Mouse (Mus musculus) embryonic facial prominence, embryonic 15.5 days (tissue): ENCODE measurements at regions not wholly inside any gene's neighbourhood (a gene's known extent, or its start where the extent isn't known, plus 50 kb on each side); places are given as distances from the start of the nearest gene placed in this dataset.

Source experiments
- ATAC-seq: fragments of 200-750 bp; cut with Nextera tagmentation; 2 replicates; pipeline ENCODE4 v1.8.0; 2017; ENCODE audit warnings: low read depth, moderate TSS enrichment; ENCODE audit not compliant: insufficient number of reproducible peaks, low FRiP score, low TSS enrichment
- H3K27ac ChIP-seq: fragments of 300-500 bp; sonication (generic); replicated peaks from 2 replicates; pipeline ENCODE4 v1.5.1; 2015; ENCODE audit warnings: mild to moderate bottlenecking, inconsistent platforms
- H3K27me3 ChIP-seq: fragments of 300-500 bp; sonication (generic); 2 replicates; pipeline ENCODE4 v1.6.1; 2015; ENCODE audit warnings: inconsistent platforms
- H3K36me3 ChIP-seq: fragments of 300-500 bp; sonication (generic); 2 replicates; pipeline ENCODE4 v1.6.1; 2015; ENCODE audit warnings: mild to moderate bottlenecking, inconsistent platforms
- H3K4me1 ChIP-seq: fragments of 300-500 bp; sonication (generic); 2 replicates; pipeline ENCODE4 v1.6.1; 2015; ENCODE audit warnings: inconsistent platforms
- H3K4me2 ChIP-seq: fragments of 300-500 bp; sonication (generic); replicated peaks from 2 replicates; pipeline ENCODE4 v1.6.1; 2015; ENCODE audit warnings: mild to moderate bottlenecking, inconsistent platforms
- H3K4me3 ChIP-seq: fragments of 300-500 bp; sonication (generic); replicated peaks from 2 replicates; pipeline ENCODE4 v1.5.1; 2015; ENCODE audit warnings: mild to moderate bottlenecking, inconsistent platforms
- H3K9ac ChIP-seq: fragments of 300-500 bp; sonication (generic); 2 replicates; pipeline ENCODE4 v1.6.1; 2015; ENCODE audit warnings: inconsistent platforms
- H3K9me3 ChIP-seq: fragments of 300-500 bp; sonication (generic); replicated peaks from 2 replicates; pipeline ENCODE4 v1.6.1; 2016; ENCODE audit warnings: inconsistent platforms
- WGBS: fragments of 180-500 bp; shearing (Covaris S2); methylation state at CpG from one replicate; pipeline ENCODE4 v1.1.7; 2015; 5-methylcytosine and 5-hydroxymethylcytosine counted together

DNA sequence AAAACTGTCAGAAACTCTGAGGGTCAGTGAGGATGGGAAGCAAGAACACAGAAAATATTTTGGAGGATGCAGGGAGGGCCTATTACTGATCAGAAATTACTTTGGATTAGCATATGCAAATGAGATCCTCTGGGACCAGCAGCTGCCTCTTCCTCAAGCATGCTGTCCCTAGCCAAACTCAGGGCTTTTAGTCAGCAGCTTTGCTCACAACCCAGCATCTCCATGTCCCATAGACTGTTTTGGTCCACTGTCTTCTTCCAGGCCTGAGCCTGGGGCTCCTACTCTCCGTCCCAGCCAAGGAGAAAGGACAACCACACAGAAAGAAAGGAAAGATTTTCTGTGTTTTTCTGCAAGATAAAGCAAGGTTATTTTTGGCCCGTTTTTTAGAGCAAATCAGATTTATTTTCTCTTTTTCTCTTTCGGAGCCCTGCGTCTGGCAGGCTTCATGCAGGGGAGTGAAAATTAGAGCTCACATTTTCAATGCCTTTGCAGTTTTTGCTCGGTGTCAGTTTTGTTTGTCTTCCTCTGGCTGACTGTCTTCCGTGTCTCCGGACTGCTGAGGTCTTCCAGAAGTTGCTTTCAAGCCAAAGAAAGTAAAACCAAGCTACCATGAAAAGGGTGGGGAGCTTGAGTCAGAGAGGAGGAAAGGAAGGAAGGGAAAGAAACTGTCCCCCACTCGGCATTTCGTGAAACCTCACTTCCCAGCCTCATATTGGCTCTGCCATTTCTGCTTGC lies 445.5 kb upstream of the Cdh11 start:
- WGBS = 41% methylated on average over 9 of the region's 9 CpGs
- peak overlapping the region; percentile 71 for H3K27ac ChIP-seq

DNA sequence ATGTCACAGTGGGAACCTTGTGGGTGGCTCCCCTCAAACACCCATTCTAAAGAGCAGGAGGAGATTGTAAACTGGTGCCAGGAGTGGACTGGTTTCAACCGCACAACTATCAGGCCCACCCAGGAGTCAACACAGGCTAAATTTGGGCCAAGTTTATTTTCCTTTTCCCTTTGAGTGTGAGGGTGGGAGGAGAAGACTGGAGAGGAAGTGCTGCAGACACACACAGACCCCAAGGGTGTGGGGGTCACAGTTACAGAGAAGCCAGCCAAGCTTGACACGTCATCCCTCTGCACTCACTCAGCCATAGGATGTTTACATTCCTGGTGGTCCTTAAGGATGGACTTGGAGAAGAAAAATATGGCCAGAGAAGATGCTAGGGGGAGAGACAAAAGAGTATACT lies 448.9 kb upstream of the Cdh11 start:
- H3K27ac ChIP-seq = peak overlapping the region; percentile 68

More for the DNA sequence above, 445.5 kb upstream of the Cdh11 start:
- Histone ChIP-seq H3K4me3 (no peak overlapping the region), H3K36me3 (no peaks in the 10 kb centered on the region), H3K9me3 (no peaks in the 10 kb centered on the region), H3K9ac (no peak overlapping the region), H3K27me3 (no peaks in the 10 kb centered on the region), H3K4me1 (peaks cover 16% of the 10 kb centered on the region), H3K4me2 (no peak overlapping the region)
- no peak for ATAC-seq

DNA sequence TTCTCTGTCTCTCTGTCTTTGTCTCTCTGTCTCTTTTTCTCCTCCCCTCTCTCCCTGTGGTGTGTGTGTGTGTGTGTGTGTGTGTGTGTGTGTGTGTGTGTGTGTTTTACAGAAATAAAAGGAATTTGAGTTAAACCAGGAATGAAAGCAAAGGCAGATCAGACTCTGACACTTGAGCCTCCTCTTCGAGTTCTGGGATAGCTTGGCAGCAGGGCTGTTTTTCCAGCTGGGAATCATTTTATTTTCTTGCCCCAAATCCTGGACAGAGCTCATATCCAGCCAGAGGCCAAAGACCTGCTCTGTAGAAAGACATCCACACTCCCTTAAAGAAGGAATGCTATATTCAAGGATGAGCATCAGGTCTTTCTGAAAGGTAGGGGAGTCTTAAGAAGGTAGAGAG lies 450.2 kb upstream of the Cdh11 start:
- Histone ChIP-seq H3K9me3 (no peaks in the 10 kb centered on the region), H3K27me3 (no peaks in the 10 kb centered on the region), H3K4me1 (peaks cover 15% of the 10 kb centered on the region), H3K4me3 (no peak overlapping the region), H3K4me2 (no peak overlapping the region), H3K27ac (peak overlapping the region; percentile 72), H3K36me3 (no peaks in the 10 kb centered on the region), H3K9ac (no peak overlapping the region)
- WGBS = 11% methylated on average over 1 of the region's 1 CpGs
- ATAC-seq = no peak

More for the DNA sequence above, 448.9 kb upstream of the Cdh11 start:
- H3K4me2 ChIP-seq = no peak overlapping the region
- peaks cover 16% of the 10 kb centered on the region for H3K4me1 ChIP-seq
- WGBS = 31% methylated on average over 2 of the region's 2 CpGs
- H3K4me3 ChIP-seq = no peak overlapping the region
- H3K27me3 ChIP-seq = no peaks in the 10 kb centered on the region
- no peak overlapping the region for H3K9ac ChIP-seq
- peak; percentile 77 for ATAC-seq
- H3K9me3 ChIP-seq = no peaks in the 10 kb centered on the region
- no peaks in the 10 kb centered on the region for H3K36me3 ChIP-seq

DNA sequence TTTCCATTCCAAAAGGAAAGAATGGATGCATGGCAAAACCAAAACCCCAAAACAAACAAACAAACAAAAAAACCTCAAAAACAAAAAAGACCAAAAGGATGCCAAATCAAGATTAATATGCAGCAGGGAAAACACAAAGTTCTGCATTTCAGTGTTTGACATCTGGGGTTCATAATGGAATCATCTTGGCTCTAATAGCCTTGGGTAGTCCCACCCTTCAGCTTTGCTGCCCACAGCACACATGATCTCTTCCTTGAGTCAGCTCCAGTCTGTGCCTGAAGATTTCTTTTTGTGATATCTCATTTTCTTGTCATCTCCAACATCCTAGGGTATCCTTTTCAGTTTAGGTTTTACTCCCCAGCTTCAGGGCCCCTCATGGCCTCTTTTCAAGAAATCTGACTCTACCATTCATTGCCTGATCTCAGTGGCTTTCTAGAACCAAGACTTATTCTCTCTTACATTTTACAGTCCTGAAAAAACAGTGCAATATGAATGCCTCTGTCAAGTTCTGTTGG lies 453.1 kb upstream of the Cdh11 start:
- no peaks in the 10 kb centered on the region for H3K9me3 ChIP-seq
- H3K4me3 ChIP-seq = no peak overlapping the region
- no peaks in the 10 kb centered on the region for H3K36me3 ChIP-seq
- peaks cover 5% of the 10 kb centered on the region; the same call in 1 of the 2 replicates for H3K4me1 ChIP-seq
- H3K4me2 ChIP-seq = no peak overlapping the region
- no peak overlapping the region for H3K9ac ChIP-seq
- no peak for ATAC-seq
- H3K27ac ChIP-seq = 0 out of 2 replicates have a peak overlapping the region, but pooled peaks have one; percentile 55
- no peaks in the 10 kb centered on the region for H3K27me3 ChIP-seq

DNA sequence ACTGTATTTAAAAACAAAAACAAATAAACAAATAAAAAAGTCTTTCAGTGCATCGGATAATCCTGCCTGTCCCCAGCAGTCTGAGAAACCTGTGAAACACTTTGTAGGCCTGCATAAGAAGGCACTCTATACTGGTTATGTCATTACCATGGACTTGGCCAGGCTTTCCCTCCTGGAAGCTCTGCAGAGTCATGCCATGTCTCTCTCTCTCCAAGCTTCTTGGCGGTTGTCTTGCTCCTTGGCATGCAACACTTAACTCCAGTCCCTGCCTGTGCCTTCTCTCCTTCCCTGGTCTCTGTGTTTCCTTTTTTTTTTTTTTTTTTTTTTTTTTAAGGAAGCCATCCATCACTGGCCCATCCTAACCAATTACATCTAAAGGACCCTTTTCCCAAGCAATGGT lies 458.7 kb upstream of the Cdh11 start:
- no peaks in the 10 kb centered on the region for H3K4me1 ChIP-seq
- no peak overlapping the region for H3K4me2 ChIP-seq
- 69% methylated on average over 2 of the region's 2 CpGs for WGBS
- no peaks in the 10 kb centered on the region for H3K27me3 ChIP-seq
- ATAC-seq = no peak
- H3K27ac ChIP-seq = no peak overlapping the region
- no peaks in the 10 kb centered on the region for H3K9me3 ChIP-seq
- H3K9ac ChIP-seq = no peak overlapping the region
- H3K36me3 ChIP-seq = no peaks in the 10 kb centered on the region
- H3K4me3 ChIP-seq = no peak overlapping the region

DNA sequence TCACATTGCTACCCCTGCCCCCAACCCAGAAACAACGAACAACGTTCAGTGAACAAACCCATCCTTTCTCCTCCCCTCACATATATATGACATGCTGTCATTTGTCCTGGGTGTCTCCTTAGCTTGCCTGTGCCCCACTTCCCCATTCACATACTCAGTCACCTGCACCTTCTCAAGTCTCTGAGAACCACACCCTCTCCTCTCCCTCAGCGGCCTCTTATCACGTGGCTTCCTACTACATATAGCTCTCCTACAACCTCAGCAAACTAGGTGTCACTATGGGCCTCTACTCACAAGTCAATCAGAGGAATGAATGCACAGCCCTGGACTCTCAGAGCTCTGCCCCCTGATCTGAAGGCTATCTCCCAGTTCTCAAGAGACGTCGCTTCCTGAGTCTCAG lies 459.2 kb upstream of the Cdh11 start:
- no peak overlapping the region for H3K27ac ChIP-seq
- 79% methylated on average over 6 of the region's 6 CpGs for WGBS
- H3K4me2 ChIP-seq = no peak overlapping the region
- H3K4me3 ChIP-seq = no peak overlapping the region
- no peaks in the 10 kb centered on the region for H3K9me3 ChIP-seq
- no peaks in the 10 kb centered on the region for H3K36me3 ChIP-seq
- H3K9ac ChIP-seq = no peak overlapping the region
- no peak for ATAC-seq
- no peaks in the 10 kb centered on the region for H3K4me1 ChIP-seq
- H3K27me3 ChIP-seq = no peaks in the 10 kb centered on the region

DNA sequence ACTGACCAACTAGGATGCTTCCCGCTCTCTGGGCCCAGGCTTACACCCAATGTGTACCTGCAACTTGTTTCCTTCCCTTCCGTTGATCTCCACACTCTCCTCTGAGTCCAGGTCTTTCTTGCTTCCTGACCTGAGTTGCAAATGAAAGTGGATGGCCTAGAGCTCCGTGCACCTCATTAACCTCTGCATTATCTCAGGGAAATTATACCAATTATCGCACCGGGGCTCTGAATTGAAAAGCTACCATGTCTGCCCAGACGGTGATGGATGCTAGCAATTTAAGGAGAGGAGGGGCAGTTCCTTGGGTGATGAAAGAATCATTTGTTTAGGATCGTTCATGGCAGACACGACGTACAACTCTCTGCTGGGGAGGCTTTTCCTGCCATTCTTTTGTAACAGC lies 460.4 kb upstream of the Cdh11 start:
- WGBS = 27% methylated on average over 9 of the region's 9 CpGs
- H3K36me3 ChIP-seq = no peaks in the 10 kb centered on the region
- no peak overlapping the region for H3K4me3 ChIP-seq
- H3K4me2 ChIP-seq = no peak overlapping the region
- H3K9me3 ChIP-seq = no peaks in the 10 kb centered on the region
- H3K4me1 ChIP-seq = no peaks in the 10 kb centered on the region
- ATAC-seq = no peak
- no peaks in the 10 kb centered on the region for H3K27me3 ChIP-seq
- H3K9ac ChIP-seq = no peak overlapping the region
- no peak overlapping the region for H3K27ac ChIP-seq

DNA sequence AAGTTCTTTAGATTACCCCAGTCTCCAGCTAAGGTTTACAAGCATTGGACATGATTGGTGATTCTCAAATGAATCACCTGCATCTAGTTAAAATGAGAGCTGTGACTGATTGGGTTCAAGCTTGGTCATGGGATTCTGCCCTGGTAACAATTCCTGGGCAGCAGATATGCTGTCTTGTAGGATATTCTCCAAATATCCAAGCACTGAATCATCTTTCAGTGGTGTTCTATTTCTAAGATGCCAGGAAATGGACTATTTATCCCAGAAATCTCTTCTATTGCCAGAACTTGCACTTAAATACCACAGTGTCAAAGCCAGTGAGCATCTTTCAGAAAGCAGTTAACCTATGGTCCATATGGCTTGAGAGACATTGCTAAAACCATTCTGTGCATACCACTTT lies 475.8 kb upstream of the Cdh11 start:
- no peaks in the 10 kb centered on the region for H3K9me3 ChIP-seq
- no peak overlapping the region for H3K9ac ChIP-seq
- no peak for ATAC-seq
- no peak overlapping the region for H3K27ac ChIP-seq
- H3K4me1 ChIP-seq = no peaks in the 10 kb centered on the region
- no peaks in the 10 kb centered on the region for H3K27me3 ChIP-seq
- H3K4me3 ChIP-seq = no peak overlapping the region
- H3K36me3 ChIP-seq = no peaks in the 10 kb centered on the region
- no peak overlapping the region for H3K4me2 ChIP-seq

DNA sequence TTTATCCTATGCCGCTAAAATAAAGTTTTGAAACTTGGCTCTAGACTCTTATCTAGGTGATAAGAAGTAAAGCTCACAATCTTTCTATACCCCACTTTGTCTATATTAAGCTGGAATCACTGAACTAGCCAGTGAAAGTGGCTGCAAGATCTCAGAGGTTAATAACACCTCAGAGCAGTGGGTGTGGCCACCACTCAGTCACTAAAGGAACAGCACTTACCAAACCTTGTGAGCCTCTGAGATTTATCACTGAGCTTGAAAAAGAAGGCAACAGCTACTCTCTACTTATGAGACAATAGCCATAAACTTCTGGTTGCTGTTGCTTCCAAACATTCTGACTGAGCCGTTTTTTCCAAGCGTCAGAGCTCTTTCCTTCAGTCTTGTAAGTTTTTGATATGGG lies 484.6 kb upstream of the Cdh11 start:
- H3K9ac ChIP-seq = no peak overlapping the region
- no peak overlapping the region for H3K4me3 ChIP-seq
- no peak overlapping the region for H3K4me2 ChIP-seq
- peak overlapping the region; percentile 93 for H3K27ac ChIP-seq
- no peaks in the 10 kb centered on the region for H3K36me3 ChIP-seq
- no peak for ATAC-seq
- no peaks in the 10 kb centered on the region for H3K9me3 ChIP-seq
- H3K27me3 ChIP-seq = no peaks in the 10 kb centered on the region
- 67% methylated on average over 3 of the region's 3 CpGs for WGBS
- H3K4me1 ChIP-seq = peaks cover 33% of the 10 kb centered on the region

DNA sequence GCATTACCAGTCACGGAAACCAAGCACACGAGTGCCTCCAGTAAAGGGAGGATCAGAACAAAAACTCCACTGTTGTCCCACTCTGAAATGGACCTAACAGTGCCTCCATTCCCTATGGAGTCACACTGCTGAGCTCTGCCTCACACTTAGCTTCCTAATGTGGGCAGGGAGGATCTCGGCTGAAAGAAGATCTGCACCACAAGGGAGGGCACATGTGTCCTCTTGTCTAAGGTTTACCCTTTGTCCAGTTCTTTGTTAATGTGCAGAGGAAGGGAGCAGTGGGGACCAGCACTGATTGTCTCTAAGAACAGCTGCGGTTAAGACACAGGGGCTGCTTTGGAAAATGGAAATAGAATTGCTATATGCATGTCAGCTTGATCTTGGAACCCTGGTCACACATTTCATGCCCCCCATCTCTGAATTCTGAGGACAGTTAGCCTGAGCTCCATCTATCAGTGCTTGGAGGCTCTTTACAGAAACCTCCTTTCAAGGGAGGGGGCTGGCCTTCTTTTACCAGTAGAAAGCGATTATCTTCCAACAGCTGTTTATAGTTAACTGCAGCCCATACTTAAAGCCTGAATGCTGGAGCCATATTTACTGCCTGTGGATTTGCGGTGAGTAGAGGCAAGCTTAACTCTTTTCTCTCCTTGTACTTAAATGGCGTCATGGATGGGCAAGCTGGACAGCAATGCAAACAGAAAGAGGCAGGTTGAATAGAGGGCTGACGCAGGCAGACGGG lies 485.5 kb upstream of the Cdh11 start:
- Histone ChIP-seq H3K27me3 (no peaks in the 10 kb centered on the region), H3K27ac (peak overlapping the region; percentile 93), H3K4me3 (no peak overlapping the region), H3K36me3 (no peaks in the 10 kb centered on the region), H3K9ac (no peak overlapping the region), H3K9me3 (no peaks in the 10 kb centered on the region), H3K4me1 (peaks cover 33% of the 10 kb centered on the region), H3K4me2 (peak overlapping the region; percentile 6; the same call in 1 of the 2 replicates)
- 22% methylated on average over 9 of the region's 9 CpGs for WGBS
- peak; percentile 73; the same call in 1 of the 2 replicates for ATAC-seq

DNA sequence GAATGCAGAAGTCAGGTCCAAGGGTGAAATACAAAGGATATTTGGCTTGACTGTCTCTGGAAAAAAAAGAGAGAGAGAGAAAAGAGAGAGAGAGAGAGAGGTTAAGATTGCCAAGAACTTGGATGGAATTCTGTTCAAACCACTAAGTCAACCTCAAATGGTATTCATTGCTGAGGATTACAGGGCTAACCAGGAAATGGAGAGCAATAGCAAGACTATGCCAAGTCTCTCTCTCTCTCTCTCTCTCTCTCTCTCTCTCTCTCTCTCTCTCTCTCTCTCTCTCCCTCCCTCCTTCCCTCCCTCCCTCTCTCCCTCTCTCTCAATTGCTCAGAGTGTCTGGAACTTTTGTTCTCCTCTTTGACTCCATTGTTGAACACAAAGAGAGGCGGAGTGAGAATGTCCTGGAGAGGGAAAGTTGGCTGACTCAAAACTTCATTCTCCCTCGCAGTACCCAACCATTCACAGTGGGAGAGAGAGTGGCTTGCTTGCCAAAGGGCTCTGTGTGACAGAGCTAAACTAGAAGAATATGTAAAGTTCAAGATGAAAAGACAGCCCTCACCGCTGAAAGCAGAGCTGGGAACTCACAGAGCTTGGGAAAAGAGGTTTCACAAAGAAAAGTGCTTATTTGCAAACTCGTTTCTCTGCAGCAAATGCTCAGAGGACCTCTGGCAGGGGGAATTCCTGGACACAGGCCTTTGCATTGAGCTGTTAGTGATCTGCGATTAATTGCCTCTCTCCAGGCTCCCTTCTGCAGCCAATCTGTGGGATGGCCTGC lies 487.1 kb upstream of the Cdh11 start:
- no peak overlapping the region for H3K9ac ChIP-seq
- no peak overlapping the region for H3K4me2 ChIP-seq
- WGBS = 17% methylated on average over 5 of the region's 5 CpGs
- H3K4me3 ChIP-seq = no peak overlapping the region
- H3K36me3 ChIP-seq = no peaks in the 10 kb centered on the region
- ATAC-seq = peak; percentile 85
- H3K4me1 ChIP-seq = peaks cover 33% of the 10 kb centered on the region
- no peaks in the 10 kb centered on the region for H3K9me3 ChIP-seq
- H3K27ac ChIP-seq = peak overlapping the region; percentile 93
- H3K27me3 ChIP-seq = no peaks in the 10 kb centered on the region
